Mouse (Mus musculus) layer of hippocampus, postnatal 14 days (tissue): ENCODE measurements around the gene Lrrc10. TPM values are rescaled to one million over a fixed set of nuclear protein-coding genes. Genes with fewer than 3 reads are reported as not detected.
A peak's percentile ranks its signal among the peaks of the same experiment; 100 is the strongest.
"Not testable (repeated sequence)": the region's sequence is repeated elsewhere in the genome, so short reads cannot be mapped to it uniquely, and the experiment has no call there.

Experiments
- DNase-seq, 2 experiments: peaks; one replicate each; pipeline ENCODE4 v3.0.0; 2021 to 2022; ENCODE audit warnings: low spot score in 2 of 2, mixed read lengths in 1 of 2
- long read RNA-seq, 2 experiments: library from polyadenylated mRNA; stranded (forward); transcript quantifications; one replicate each; pipeline ENCODE4 v2.0.0; 2021
- total RNA-seq, 2 experiments: library from RNA; stranded (reverse); gene quantifications; 2 replicates each; pipeline ENCODE4 v1.2.3; 2021

Lrrc10 gene
- under 1 TPM in 1 of 2 experiments, not detected in 1; 0.30 TPM for total RNA-seq
- long read RNA-seq, experiment 1: 0 reads
- long read RNA-seq, experiment 2: 0 reads

DNA sequence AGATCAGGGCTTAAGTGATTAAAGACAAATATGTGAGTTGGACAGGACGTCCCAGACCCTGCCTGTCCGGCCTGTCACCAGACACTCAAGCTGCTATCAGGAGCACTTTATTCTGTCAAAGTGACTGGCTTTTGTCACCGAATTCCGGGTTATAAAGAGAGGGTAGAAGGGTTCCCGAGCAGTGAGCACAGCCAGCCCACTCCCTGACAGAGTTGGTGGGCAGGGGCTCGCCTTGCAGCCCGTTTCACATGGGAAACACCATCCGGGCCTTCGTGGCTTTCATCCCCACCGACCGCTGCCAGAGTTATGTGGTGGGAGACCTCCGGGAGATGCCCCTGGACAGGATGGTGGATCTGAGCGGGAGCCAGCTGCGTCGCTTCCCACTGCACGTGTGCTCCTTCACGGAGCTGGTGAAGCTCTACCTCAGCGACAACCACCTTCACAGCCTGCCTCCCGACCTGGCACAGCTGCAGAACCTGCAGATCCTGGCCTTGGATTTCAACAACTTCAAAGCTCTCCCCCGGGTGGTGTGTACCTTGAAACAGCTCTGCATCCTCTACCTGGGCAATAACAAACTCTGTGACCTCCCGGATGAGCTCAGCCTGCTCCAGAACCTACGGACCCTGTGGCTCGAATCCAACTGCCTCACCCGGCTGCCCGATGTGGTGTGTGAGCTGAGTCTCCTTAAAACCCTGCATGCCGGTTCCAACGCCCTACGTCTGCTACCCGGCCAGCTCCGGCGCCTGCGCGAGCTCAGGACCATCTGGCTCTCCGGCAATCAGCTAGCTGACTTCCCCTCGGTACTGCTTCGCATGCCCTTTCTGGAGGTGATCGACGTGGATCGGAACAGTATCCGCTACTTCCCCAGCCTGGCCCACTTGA is at the start of gene Lrrc10:
Lrrc10 (plus strand) TSS at position 167 of the 882 bp plus-strand sequence.
- peak; percentile 28 to 31 for DNase-seq

GRCm38 (mm10) chr10:116995584-116996235 is 49.4 kb upstream of the Lrrc10 start:
- no peak for DNase-seq

DNA sequence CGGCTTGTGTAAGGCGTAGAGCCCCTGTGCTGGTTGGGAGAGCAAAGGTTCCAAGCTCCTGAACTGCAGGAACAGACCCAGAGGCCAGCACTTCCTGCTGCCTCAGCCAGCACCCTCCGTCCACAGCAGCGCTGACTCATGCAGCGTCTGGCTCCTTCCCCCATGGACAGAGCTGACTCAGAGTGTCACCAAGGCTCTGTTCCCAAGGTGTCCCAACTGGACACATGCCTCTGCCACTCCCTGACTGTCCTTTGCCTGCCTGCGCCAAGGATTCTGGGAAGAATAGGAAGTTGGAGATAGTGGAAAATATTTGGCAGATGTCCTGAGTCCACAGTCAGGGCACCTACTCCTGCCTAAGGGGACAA is 48.9 kb upstream of the Lrrc10 start:
- no peak for DNase-seq

DNA sequence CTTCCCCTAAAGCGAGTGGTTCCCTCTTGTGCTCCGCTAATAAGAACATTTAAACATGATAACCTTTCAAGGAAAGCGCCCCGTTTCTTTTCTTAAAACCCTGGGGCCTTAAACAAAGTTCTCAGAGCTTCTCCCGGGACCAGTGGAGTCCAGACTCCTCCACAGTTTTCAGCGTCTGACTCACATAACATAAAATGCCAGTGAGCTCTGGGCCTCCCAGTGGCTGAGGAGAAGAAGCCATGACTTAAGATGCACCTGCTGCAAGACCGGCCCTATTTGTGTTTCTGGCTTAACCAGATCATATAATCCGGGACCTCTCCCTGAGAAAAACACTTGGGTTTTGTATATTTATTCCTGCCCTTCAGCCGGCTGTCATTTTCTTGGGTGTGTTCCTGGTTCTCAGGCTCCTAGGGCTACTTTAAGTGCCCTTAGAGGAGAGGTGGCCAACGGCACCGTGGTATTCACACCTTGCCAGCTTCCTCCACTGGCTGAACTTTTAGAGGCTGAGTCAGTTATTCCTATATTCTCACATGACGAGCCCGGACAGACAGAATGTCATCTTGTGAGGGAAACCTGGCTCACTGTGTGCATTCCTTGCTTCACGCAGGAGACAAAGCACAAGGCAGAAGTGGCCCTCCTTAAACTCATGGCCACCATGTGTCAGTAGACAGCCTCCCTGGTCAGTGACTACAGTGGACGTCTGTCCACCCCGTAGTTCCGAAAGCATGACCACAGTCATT is 46.3 kb upstream of the Lrrc10 start:
- no peak for DNase-seq

GRCm38 (mm10) chr10:117000975-117001374 is 44.2 kb upstream of the Lrrc10 start:
- no peak for DNase-seq

- no peak for DNase-seq
These were observed 40.4 kb upstream of the Lrrc10 start for GRCm38 (mm10) chr10:117004695-117005094.

DNA sequence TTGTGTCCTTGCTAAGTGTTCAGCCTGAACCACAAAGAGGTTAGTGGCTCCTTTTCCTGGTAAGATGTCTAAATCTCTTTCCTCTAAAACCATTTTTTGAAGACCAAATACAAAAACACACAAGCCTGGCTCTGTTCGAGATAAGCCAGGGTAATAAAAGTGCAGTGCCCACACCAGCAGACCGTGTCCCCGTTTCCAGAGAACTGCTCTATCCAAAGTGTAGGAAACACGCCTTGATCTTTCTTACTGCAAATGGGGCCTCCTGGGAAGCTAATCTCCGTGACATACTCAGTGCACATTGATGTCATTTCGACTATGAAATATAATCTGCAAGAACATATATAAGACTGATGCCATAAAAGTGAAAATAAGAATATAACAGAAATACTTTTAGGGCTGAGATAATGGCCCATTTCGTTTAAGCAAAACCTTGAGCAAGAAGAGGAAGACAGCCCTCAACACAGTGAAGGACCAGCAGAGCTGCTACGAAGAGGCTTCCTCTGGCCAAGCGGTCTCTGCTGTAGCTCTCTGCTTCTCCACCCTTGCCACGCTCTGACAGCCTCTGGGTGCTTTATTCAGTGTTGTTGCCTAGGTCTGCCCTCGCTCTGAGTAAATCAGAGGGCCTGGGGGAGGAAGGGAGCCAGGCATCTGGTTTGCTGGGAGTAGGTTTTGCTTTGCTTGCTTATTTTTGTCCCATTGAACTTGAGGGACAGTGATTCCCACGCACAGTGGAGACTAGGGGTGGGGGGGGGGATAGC is 39.3 kb upstream of the Lrrc10 start:
- DNase-seq: no peak

- no peak for DNase-seq
These were observed 35.5 kb upstream of the Lrrc10 start for GRCm38 (mm10) chr10:117009691-117010090.

DNA sequence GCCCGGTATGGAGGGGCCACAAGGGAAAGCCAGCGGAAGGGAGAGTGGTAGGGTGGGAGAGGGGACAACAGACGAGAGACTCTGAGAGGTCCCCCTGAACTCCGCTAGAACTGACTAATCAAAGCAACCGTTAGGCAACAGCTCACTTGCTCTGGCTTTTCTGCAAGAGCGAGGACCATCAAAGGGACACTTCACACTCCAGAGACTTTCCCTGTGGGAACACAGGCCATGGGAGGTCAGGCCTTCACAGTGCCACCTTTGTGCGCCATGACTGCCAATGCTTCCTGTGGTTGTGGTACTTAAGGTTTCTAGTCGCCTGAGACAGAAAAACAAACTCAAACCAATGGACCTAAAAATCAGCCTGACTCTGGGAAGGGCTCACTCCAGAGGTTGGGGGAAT is 34.1 kb upstream of the Lrrc10 start:
- DNase-seq: no peak

GRCm38 (mm10) chr10:117013689-117014390 is 31.3 kb upstream of the Lrrc10 start:
- peak; percentile 22 to 31 for DNase-seq

GRCm38 (mm10) chr10:117014565-117014964 is 30.6 kb upstream of the Lrrc10 start:
- no peak for DNase-seq

DNA sequence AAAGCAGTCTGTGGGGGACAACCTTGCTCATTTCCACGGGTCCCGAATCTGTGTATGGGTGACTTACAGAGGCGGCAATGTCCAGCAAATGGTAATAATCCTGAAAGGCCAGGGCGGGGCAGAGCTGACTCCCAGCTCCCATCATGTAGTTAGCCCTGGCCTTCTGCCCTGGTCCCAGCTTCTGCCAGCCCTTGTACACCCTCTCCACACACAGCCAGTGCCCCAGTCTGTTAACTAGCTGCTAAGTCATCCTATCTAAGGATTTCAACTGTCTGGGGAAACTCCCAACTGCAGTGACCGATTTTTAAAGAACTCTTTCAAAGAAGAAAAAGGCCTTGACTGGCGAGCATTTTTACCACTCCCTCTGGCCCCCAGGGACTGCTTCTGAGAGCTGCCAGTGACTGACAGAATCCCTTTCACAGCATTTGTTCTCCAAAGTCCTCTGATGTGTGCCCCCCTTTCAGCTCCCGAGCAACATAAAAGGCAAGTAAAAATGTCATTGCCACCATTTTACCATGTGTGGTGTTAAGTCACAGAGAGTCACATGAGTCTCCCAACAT is 26.8 kb upstream of the Lrrc10 start:
- no peak for DNase-seq

DNA sequence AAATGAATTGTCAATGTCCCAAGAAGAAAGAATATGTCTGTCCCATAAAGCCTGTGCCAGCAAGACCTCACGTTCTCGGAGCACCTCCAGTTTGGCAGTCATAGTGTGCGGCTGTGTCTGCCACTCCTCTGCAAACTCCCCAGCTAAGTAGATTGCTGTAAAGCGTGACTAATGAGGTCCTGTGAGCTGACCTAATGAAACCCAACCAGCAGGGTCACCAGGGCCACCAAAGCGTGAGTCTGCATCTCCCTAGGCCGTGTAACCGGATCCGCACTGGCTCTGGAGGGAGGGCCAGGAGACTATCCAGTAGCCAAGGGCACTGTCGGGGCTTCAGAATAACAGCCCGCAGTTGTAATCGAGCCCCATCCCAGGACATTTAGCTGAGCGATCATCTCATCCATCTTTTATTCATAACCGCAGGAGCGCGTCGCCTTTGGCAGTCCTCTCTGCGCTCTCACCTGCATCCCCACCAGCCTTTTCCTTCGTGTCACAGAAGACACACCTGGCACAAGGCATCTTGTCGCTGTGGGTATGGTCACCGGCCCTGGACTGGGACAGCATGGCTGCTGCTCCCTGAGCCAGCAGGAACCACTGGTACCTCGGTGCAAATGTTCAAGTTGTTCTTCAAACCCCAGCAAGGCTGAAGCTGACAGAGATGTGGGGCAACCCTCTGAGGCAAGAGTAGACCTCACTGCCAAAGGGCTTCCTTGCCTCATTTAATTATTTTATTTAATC is 24.0 kb upstream of the Lrrc10 start:
- no peak for DNase-seq

- DNase-seq: no peak
These were observed 21.4 kb upstream of the Lrrc10 start for GRCm38 (mm10) chr10:117023693-117024092.

- not testable (repeated sequence) for DNase-seq
These were observed 19.4 kb upstream of the Lrrc10 start for GRCm38 (mm10) chr10:117025776-117026175.

DNA sequence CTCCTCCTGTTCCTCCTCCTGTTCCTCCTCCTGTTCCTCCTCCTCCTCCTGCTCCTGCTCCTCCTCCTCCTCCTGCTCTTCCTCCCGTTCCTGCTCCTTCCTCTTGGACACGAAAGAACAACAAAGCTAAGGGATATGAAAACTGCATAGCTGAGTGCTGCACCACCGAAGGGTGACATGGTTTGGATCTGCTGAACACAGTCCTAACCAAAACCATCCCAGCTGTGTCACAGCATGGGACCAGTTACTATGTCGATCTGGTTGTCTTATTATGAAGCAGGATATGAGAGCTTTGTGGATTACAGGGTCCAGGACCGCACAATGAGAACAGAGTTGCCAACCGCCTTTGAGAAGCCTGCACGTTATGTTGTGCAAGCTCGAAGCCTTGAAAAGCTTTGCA is 19.0 kb upstream of the Lrrc10 start:
- DNase-seq: no peak

DNA sequence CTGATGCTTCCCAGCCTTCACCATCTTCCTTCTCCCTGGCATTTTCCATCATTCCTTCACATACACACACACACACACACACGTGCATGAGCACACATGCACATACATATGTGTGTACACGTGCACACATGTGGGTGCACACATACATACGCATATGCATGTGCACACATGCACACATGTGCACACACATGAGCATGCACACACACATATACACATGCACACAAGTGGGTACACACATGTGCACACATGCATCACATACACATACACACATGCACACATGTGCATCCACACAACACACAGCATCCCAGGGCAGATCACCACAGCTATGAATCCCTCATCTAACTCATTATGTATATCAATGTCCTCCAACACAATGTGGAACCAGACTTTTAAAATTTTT is 14.0 kb upstream of the Lrrc10 start:
- no peak for DNase-seq

DNA sequence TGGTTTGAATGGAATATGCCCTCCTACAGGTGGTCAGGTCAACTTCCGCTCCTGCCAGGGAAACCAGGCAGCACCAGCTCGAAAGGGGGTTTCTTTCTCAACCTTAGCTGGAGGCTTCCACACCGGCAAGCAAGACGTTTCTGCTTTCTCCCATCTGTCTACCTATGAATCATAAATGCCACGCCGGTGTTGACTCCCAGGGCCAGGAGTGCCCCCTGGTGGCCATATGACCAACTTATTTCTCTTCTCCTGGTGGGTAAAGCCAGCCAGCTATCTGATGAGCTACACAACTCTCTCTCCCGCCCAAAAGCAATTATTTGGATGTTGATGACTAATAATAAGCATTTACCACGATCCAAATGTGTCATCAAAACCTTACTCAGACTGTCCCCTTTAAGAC is 11.4 kb upstream of the Lrrc10 start:
- DNase-seq: peak; percentile 69 to 76

DNA sequence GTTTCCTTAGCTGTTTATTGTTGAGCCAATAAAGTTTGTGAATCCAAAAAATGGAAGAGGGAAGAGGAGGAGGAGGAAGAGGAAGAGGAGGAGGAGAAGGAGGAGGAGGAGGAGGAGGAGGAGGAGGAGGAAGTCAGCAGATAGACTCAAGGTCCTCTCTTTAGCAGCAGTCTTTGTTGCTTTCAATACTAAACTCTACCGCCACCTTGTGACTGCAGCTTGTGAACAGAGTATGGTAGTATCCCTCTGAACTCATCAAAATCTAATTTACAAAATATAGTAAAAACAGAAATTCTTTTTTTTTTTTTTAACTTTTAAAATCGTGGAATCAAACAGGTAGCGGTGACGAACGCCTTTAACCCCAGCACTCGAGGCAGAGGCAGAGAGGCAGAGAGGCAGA is 4.8 kb upstream of the Lrrc10 start:
- no peak for DNase-seq
